Mouse (Mus musculus) myocyte (in vitro differentiated cells): ENCODE measurements around the gene Spryd7. TPM values are rescaled to one million over a fixed set of nuclear protein-coding genes. Genes with fewer than 3 reads are reported as not detected.

ENCODE experiments used
- H3K27me3 ChIP-seq: one replicate; pipeline ENCODE4 v1.6.1; 2011; ENCODE audit not compliant: control insufficient read depth, insufficient read depth, insufficient read length
- H3K36me3 ChIP-seq: one replicate; pipeline ENCODE4 v1.6.1; 2011; ENCODE audit not compliant: control insufficient read depth, insufficient read depth
- H3K4me2 ChIP-seq: one replicate; pipeline ENCODE4 v1.6.1; 2011; ENCODE audit warnings: low read depth, control low read depth
- H3K4me3 ChIP-seq: one replicate; pipeline ENCODE4 v1.5.1; 2011; ENCODE audit warnings: mild to moderate bottlenecking, control low read depth, moderate library complexity
- H3K79me2 ChIP-seq: one replicate; pipeline ENCODE4 v1.6.1; 2011; ENCODE audit not compliant: control insufficient read depth, insufficient read depth
- H3ac ChIP-seq: one replicate; pipeline ENCODE4 v1.6.1; 2011; ENCODE audit not compliant: control insufficient read depth, insufficient read length
- CEBPB ChIP-seq: IDR thresholded peaks from 2 replicates; pipeline ENCODE4 v1.6.1; 2011; ENCODE audit warnings: mild to moderate bottlenecking, moderate library complexity; ENCODE audit not compliant: poor library complexity, insufficient read depth, severe bottlenecking
- E2F4 ChIP-seq: IDR thresholded peaks from one replicate; pipeline ENCODE4 v1.6.1; 2011; ENCODE audit warnings: mild to moderate bottlenecking, control low read depth, moderate library complexity; ENCODE audit not compliant: insufficient read depth
- MAX ChIP-seq: IDR thresholded peaks from one replicate; pipeline ENCODE4 v1.6.1; 2011; ENCODE audit warnings: low read depth, mild to moderate bottlenecking, control low read depth
- MYOD1 ChIP-seq, 3 experiments: IDR thresholded peaks; one replicate each; pipeline ENCODE4 v1.6.1; 2011; ENCODE audit warnings: control low read depth in 2 of 3, low read depth in 2 of 3, mild to moderate bottlenecking in 2 of 3, moderate library complexity in 1 of 3; ENCODE audit not compliant: insufficient read length in 2 of 3, control insufficient read depth in 1 of 3
- MYOG ChIP-seq, 3 experiments: IDR thresholded peaks; one replicate each; pipeline ENCODE4 v1.6.1; 2011; ENCODE audit warnings: control low read depth in 2 of 3, low read depth in 2 of 3, mild to moderate bottlenecking in 2 of 3; ENCODE audit not compliant: insufficient read length in 2 of 3, control insufficient read depth in 1 of 3, insufficient read depth in 1 of 3
- POLR2A ChIP-seq: IDR thresholded peaks from one replicate; pipeline ENCODE4 v1.6.1; 2011; ENCODE audit warnings: low read depth, mild to moderate bottlenecking, control low read depth, moderate library complexity; ENCODE audit not compliant: insufficient read length
- POLR2AphosphoS2 ChIP-seq: IDR thresholded peaks from one replicate; pipeline ENCODE4 v1.6.1; 2011; ENCODE audit warnings: low read depth, control low read depth; ENCODE audit not compliant: insufficient read length
- REST ChIP-seq: IDR thresholded peaks from one replicate; pipeline ENCODE4 v1.6.1; 2011; ENCODE audit warnings: mild to moderate bottlenecking, control low read depth, moderate library complexity; ENCODE audit not compliant: insufficient read depth, insufficient read length
- SRF ChIP-seq: IDR thresholded peaks from one replicate; pipeline ENCODE4 v1.6.1; 2011; ENCODE audit warnings: low read depth; ENCODE audit not compliant: control insufficient read depth, insufficient read length
- TCF12 ChIP-seq: IDR thresholded peaks from one replicate; pipeline ENCODE4 v1.6.1; 2011; ENCODE audit warnings: mild to moderate bottlenecking, control low read depth; ENCODE audit not compliant: poor library complexity, insufficient read depth, severe bottlenecking
- TCF3 ChIP-seq: IDR thresholded peaks from one replicate; pipeline ENCODE4 v1.6.1; 2011; ENCODE audit warnings: low read depth, control low read depth; ENCODE audit not compliant: insufficient read length
- USF1 ChIP-seq: IDR thresholded peaks from one replicate; pipeline ENCODE4 v1.6.1; 2011; ENCODE audit warnings: low read depth, mild to moderate bottlenecking, control low read depth, moderate library complexity
- polyA plus RNA-seq: library from polyadenylated mRNA; unstranded; fragments of >200 nt; fragmentation: generic; extraction: Trizol; gene quantifications from one replicate; pipeline ENCODE4 v1.2.1, GENCODE M21; 2012; ENCODE audit warnings: missing spikeins

The Spryd7 gene
- polyA plus RNA-seq, 1 experiment: 8.7 TPM

DNA sequence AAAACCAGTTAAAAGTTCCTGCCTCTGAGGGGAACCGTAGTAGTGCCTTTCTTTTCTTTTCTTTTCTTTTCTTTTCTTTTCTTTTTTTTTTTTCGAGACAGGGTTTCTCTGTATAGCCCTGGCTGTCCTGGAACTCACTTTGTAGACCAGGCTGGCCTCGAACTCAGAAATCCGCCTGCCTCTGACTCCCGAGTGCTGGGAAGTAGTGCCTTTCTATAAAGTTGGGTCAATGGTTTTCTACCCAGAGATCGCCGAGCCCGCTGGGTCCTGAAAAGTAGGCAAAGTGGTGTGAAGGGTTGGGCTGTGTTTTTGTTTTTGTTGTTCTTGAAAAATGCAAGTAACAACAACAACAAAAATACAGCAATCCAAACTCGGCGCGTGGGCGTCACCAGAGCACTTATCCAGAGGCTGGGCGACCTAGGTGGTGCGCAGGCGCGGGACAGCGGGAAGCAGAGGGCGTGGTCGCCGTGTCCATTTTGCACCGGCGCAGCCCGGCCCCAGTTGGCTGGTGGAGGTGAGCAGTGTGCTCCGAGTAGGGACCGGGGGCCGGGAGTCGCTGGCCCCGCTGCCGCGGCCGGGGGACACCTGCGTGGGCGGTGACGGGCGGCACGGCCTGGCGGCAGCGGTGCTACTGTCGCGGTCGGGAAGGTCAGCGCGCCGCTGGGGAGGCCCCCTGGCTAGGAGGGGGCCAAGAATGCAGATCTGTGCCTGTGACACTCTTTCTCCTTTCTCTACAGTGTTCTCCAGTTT, 42.5 kb upstream of the Spryd7 start:
- peak overlapping the region; percentile 13 for H3ac ChIP-seq
- no peaks in the 10 kb centered on the region for H3K79me2 ChIP-seq
- TF ChIP-seq E2F4: no peak
- no peak for TF ChIP-seq MAX
- TF ChIP-seq TCF3: no peak
- no peak for TF ChIP-seq SRF
- no peak for TF ChIP-seq CEBPB
- peak; percentile 67 for TF ChIP-seq POLR2A
- TF ChIP-seq MYOG (IDR thresholded peaks at IDR 0.05; ENCODE audit: control insufficient read depth in 1 of 3, insufficient read depth in 1 of 3, insufficient read length in 2 of 3, low read depth in 2 of 3): peak in 1 of 3 experiments; percentile 27
- TF ChIP-seq MYOD1 (IDR thresholded peaks at IDR 0.05; ENCODE audit: control insufficient read depth in 1 of 3, insufficient read length in 2 of 3, low read depth in 2 of 3): peak in 1 of 3 experiments; percentile 45
- TF ChIP-seq USF1: no peak
- TF ChIP-seq TCF12: no peak
- peak; percentile 58 for TF ChIP-seq POLR2AphosphoS2
- no peak for TF ChIP-seq REST
- H3K36me3 ChIP-seq: no peaks in the 10 kb centered on the region
- H3K27me3 ChIP-seq: no peaks in the 10 kb centered on the region
- H3K4me2 ChIP-seq: peak overlapping the region; percentile 60
- peak overlapping the region; percentile 31 for H3K4me3 ChIP-seq

- peak within 1 kb of the TSS; percentile 31 for H3K4me3 ChIP-seq
These were observed 41.3 kb upstream of the Spryd7 start, which contains the start of gene Trim13 for GRCm38 (mm10) chr14:61597968-61598367. Gene Trim13, plus strand, starts transcription at chr14:61598247.

DNA sequence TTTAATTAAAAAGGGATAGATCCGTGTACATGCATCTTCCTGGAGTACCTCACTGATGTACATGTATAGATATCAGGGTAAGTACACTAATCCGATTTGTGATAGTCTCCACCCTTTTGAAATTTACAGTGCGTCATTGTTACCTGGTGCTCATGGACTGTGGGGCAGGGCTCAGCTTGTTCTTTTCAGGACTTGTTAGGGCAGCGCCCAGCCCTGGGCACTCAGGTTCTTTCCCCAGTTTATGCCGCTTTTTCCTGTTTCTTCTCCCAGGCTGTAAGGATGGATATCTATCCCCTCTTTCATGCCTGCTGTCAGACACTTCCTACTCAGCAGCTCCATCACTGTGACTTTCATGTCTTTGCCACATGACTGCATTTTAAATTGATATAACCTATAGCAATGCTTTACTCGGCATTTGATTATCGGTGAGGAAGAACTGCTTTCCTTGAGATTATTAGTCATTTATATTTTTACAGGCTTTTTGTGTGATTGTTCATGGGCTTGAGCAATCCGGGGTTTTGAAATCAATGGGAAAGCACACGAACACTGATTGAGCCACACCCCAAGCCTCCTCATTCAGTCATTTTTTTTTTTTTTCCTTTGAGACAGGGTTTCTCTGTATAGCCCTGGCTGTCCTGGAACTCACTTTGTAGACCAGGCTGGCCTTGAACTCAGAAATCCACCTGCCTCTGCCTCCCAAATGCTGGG, 40.2 kb upstream of the Spryd7 start:
- H3K36me3 ChIP-seq: no peaks in the 10 kb centered on the region
- no peak for TF ChIP-seq CEBPB
- no peak for TF ChIP-seq E2F4
- no peak for TF ChIP-seq USF1
- no peak for TF ChIP-seq MYOD1 (IDR thresholded peaks at IDR 0.05; ENCODE audit: control insufficient read depth in 1 of 3, insufficient read length in 2 of 3, low read depth in 2 of 3)
- TF ChIP-seq MYOG (IDR thresholded peaks at IDR 0.05; ENCODE audit: control insufficient read depth in 1 of 3, insufficient read depth in 1 of 3, insufficient read length in 2 of 3, low read depth in 2 of 3): no peak
- TF ChIP-seq POLR2AphosphoS2: no peak
- TF ChIP-seq REST: no peak
- TF ChIP-seq SRF: no peak
- no peak for TF ChIP-seq MAX
- TF ChIP-seq POLR2A: no peak
- no peak for TF ChIP-seq TCF3
- no peak for TF ChIP-seq TCF12
- no peaks in the 10 kb centered on the region for H3K27me3 ChIP-seq
- no peaks in the 10 kb centered on the region for H3K79me2 ChIP-seq
- no peak overlapping the region for H3ac ChIP-seq
- H3K4me2 ChIP-seq: no peak overlapping the region
- H3K4me3 ChIP-seq: no peak overlapping the region

More at GRCm38 (mm10) chr14:61597968-61598367, 41.3 kb upstream of the Spryd7 start, which contains the start of gene Trim13:
- peak within 1 kb of the TSS; percentile 58 for H3K4me2 ChIP-seq
- TF ChIP-seq SRF: no peak
- TF ChIP-seq POLR2AphosphoS2: no peak
- no peak for TF ChIP-seq REST
- no peak for TF ChIP-seq USF1
- TF ChIP-seq MAX: no peak
- TF ChIP-seq CEBPB: no peak
- no peak for TF ChIP-seq E2F4
- no peak for TF ChIP-seq TCF12
- no peak for TF ChIP-seq MYOG (IDR thresholded peaks at IDR 0.05; ENCODE audit: control insufficient read depth in 1 of 3, insufficient read depth in 1 of 3, insufficient read length in 2 of 3, low read depth in 2 of 3)
- no peak for TF ChIP-seq POLR2A
- no peak for TF ChIP-seq MYOD1 (IDR thresholded peaks at IDR 0.05; ENCODE audit: control insufficient read depth in 1 of 3, insufficient read length in 2 of 3, low read depth in 2 of 3)
- H3K79me2 ChIP-seq: no peaks in the 10 kb centered on the region
- no peaks in the 10 kb centered on the region for H3K27me3 ChIP-seq
- no peaks in the 10 kb centered on the region for H3K36me3 ChIP-seq
- no peak within 1 kb of the TSS for H3ac ChIP-seq

- no peak for TF ChIP-seq SRF
- TF ChIP-seq CEBPB: no peak
These were observed 32.8 kb upstream of the Spryd7 start for GRCm38 (mm10) chr14:61589288-61590065.

More at GRCm38 (mm10) chr14:61589288-61590065, 32.8 kb upstream of the Spryd7 start:
- Histone ChIP-seq H3K27me3 (no peaks in the 10 kb centered on the region), H3ac (no peak overlapping the region), H3K4me3 (no peak overlapping the region), H3K4me2 (no peak overlapping the region), H3K36me3 (no peaks in the 10 kb centered on the region), H3K79me2 (no peaks in the 10 kb centered on the region)
